Mouse (Mus musculus): ENCODE results near the gene Hist1h4n.

GRCm38 (mm10) chr13:21861608-21862007 lies 29.6 kb upstream of the Hist1h4n start:
- TF ChIP-seq CTCF (IDR thresholded peaks at IDR 0.05; ENCODE audit: borderline replicate concordance, extremely low read depth, insufficient read depth, insufficient read length), result no peak
- TF ChIP-seq POLR2A (IDR thresholded peaks at IDR 0.05; ENCODE audit: borderline replicate concordance, extremely low read depth, insufficient read depth, insufficient read length, poor library complexity, severe bottlenecking), result no peak

Measured in brain, embryonic 14.5 days (tissue).